Mouse (Mus musculus) lung, postnatal 0 days (tissue): Measurements from ENCODE around the gene Suds3.

Source experiments
- CTCF ChIP-seq: IDR thresholded peaks from 2 replicates; pipeline ENCODE4 v1.5.1; 2016; ENCODE audit warnings: antibody characterized with exemption, mild to moderate bottlenecking
- EP300 ChIP-seq: IDR thresholded peaks from 2 replicates; pipeline ENCODE4 v1.6.1; 2016; ENCODE audit warnings: antibody characterized with exemption, mild to moderate bottlenecking, control low read depth

DNA sequence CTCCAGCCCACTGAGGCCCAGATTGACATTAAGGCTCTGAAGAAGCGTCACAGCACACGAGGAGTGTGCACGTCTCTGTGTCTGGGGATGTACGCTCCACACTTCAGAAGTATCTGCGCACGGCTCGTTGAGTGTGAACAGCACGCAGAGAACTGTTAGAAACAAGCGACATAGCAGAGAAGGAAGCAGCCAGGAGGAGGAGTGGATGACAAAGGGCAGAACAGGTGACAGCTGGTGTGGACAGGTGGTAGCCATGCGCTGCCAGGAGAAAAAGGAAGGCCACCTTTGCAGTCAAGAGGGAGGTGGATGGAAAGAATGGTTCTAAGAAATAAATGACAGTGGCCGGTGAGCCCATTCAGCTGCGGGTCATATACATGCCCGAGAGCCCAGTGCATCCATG, 47.9 kb upstream of the Suds3 start:
- TF ChIP-seq CTCF, result no peak
- no peak for TF ChIP-seq EP300
